Mouse (Mus musculus) ovary, postnatal 36 days (tissue): ENCODE results near the gene Zfp524.
A peak's percentile ranks its signal among the peaks of the same experiment; 100 is the strongest.
"Not testable (repeated sequence)": the region's sequence is repeated elsewhere in the genome, so short reads cannot be mapped to it uniquely, and the experiment has no call there.

Experiments
- DNase-seq: peaks from one replicate; pipeline ENCODE4 v3.0.0; 2022; ENCODE audit warnings: low spot score, mixed read lengths

Gene Zfp524

GRCm38 (mm10) chr7:5014251-5015117 is at the start of gene Zfp524, which contains the start of gene Fiz1:
Gene Zfp524, plus strand, starts transcription at chr7:5014415.
Gene Fiz1, minus strand, starts transcription at chr7:5014697.
- peak; percentile 95 for DNase-seq

- DNase-seq, result no peak
These were observed 49.2 kb upstream of the Zfp524 start for GRCm38 (mm10) chr7:4964988-4965387.

GRCm38 (mm10) chr7:4971068-4971467 is 43.1 kb upstream of the Zfp524 start, which contains the start of gene Sbk3:
Gene Sbk3, minus strand, starts transcription at chr7:4971168.
- DNase-seq, result no peak

- DNase-seq, result no peak
These were observed 42.5 kb upstream of the Zfp524 start for GRCm38 (mm10) chr7:4971710-4972109.

- peak; percentile 33 for DNase-seq
These were observed 41.7 kb upstream of the Zfp524 start for GRCm38 (mm10) chr7:4972321-4973047.

- DNase-seq, result no peak
These were observed 38.8 kb upstream of the Zfp524 start for GRCm38 (mm10) chr7:4975455-4975854.

GRCm38 (mm10) chr7:4976832-4977231 is 37.4 kb upstream of the Zfp524 start:
- no peak for DNase-seq

- no peak for DNase-seq
These were observed 26.0 kb upstream of the Zfp524 start for GRCm38 (mm10) chr7:4988250-4988649.

- no peak for DNase-seq
These were observed 20.7 kb upstream of the Zfp524 start for GRCm38 (mm10) chr7:4993347-4993998.

- DNase-seq, result no peak
These were observed 20.0 kb upstream of the Zfp524 start for GRCm38 (mm10) chr7:4993999-4994788.

GRCm38 (mm10) chr7:4995268-4996002 is 18.8 kb upstream of the Zfp524 start:
- DNase-seq, result no peak

GRCm38 (mm10) chr7:4996003-4996895 is 18.0 kb upstream of the Zfp524 start, which contains the start of gene Zfp579:
Gene Zfp579, minus strand, starts transcription at chr7:4996158.
- peak; percentile 91 for DNase-seq

- no peak for DNase-seq
These were observed 17.3 kb upstream of the Zfp524 start for GRCm38 (mm10) chr7:4996934-4997333.

- no peak for DNase-seq
These were observed 14.3 kb upstream of the Zfp524 start for GRCm38 (mm10) chr7:4999876-5000275.

GRCm38 (mm10) chr7:5002876-5003275 is 11.3 kb upstream of the Zfp524 start:
- DNase-seq, result not testable (repeated sequence)

- DNase-seq, result no peak
These were observed 6.0 kb upstream of the Zfp524 start for GRCm38 (mm10) chr7:5008229-5008628.

- DNase-seq, result no peak
These were observed 1.3 kb upstream of the Zfp524 start for GRCm38 (mm10) chr7:5012681-5013513.

GRCm38 (mm10) chr7:5015118-5016001 is 1.1 kb downstream of the Zfp524 start, which contains the start of gene Gm44973:
Gene Gm44973, plus strand, starts transcription at chr7:5015496.
- peak; percentile 95 for DNase-seq
